Mouse (Mus musculus) ES-Bruce4 (cell line): ENCODE measurements around the gene Tob2.

ENCODE experiments used
- CTCF ChIP-seq: IDR thresholded peaks from one replicate; pipeline ENCODE4 v1.8.1; 2011; ENCODE audit warnings: low read depth, low read length
- POLR2A ChIP-seq: IDR thresholded peaks from one replicate; pipeline ENCODE4 v1.8.1; 2011; ENCODE audit warnings: low read length; ENCODE audit not compliant: insufficient read depth

DNA sequence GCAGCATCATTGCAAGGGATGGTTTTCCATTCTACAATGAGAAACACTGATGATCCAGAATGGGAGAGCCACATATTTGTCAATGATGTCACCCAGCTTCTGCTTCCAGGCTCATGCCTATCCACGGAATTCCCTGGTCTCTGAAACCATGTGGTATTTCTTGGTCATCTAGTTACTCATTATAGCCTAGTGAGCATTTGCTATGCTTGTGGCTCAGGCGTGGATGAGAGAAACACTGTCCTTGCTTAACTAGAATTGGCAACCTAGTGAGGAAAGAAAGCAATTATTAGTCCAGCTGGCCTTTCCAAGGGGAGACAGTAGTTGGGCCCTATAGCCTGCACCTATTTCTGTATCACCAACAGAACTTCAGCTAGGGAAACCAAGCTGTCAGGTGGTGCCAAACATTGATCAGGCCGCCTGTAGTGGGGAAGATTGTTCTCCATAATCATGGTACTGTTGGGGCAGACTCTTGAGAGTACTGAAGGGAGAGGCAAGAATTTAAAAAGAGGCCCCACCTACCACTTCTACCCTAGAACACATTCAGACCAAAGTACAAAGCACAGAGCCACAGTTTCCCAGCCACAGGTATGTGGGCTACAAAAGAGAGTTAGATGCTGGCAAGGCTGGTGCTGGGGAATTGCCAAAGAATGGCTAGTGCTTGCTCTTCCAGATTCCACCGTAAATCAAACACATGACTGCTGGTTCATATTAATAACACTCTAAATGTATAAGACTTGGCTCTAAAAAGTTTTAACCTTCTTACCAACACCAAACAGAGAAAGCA is 51.8 kb downstream of the Tob2 start:
- TF ChIP-seq CTCF (no peak), POLR2A (no peak)
